Mouse (Mus musculus): ENCODE data around the gene Pi4k2a. TPM values are rescaled to one million over a fixed set of nuclear protein-coding genes. Genes with fewer than 3 reads are reported as not detected.

Pi4k2a gene
- polyA plus RNA-seq, 1 experiment from 2014 or later = 40.8 TPM

- ATAC-seq (ENCODE audit: low FRiP score, low TSS enrichment) (no peak), DNase-seq (no peak)
- 85% methylated on average over 6 of the region's 6 CpGs for WGBS
- no peaks in the 10 kb centered on the region for H3K36me3 ChIP-seq (ENCODE audit: control insufficient read depth, insufficient read depth, low read length)
- no peak overlapping the region for H3K27ac ChIP-seq (replicated peaks; ENCODE audit: low read depth, low read length)
- no peaks in the 10 kb centered on the region for H3K27me3 ChIP-seq (ENCODE audit: control insufficient read depth, insufficient read depth, low read length)
- no peaks in the 10 kb centered on the region for H3K9me3 ChIP-seq (ENCODE audit: control insufficient read depth, low read length)
- no peak overlapping the region for H3K9ac ChIP-seq (replicated peaks; ENCODE audit: low read length)
- no peak overlapping the region for H3K4me2 ChIP-seq (ENCODE audit: low read length)
- no peak overlapping the region for H3K4me3 ChIP-seq (replicated peaks; ENCODE audit: low read depth, low read length)
- no peaks in the 10 kb centered on the region for H3K4me1 ChIP-seq (ENCODE audit: control insufficient read depth, insufficient read depth, low read length)
Observed at GRCm38 (mm10) chr19:42056719-42057409, 33.4 kb upstream of the Pi4k2a start.

GRCm38 (mm10) chr19:42058426-42058825 is 31.8 kb upstream of the Pi4k2a start:
- Histone ChIP-seq H3K27me3 (ENCODE audit: control insufficient read depth, insufficient read depth, low read length) (no peaks in the 10 kb centered on the region), H3K4me2 (ENCODE audit: low read length) (no peak overlapping the region), H3K27ac (replicated peaks; ENCODE audit: low read depth, low read length) (no peak overlapping the region), H3K9me3 (ENCODE audit: control insufficient read depth, low read length) (no peaks in the 10 kb centered on the region), H3K36me3 (ENCODE audit: control insufficient read depth, insufficient read depth, low read length) (no peaks in the 10 kb centered on the region), H3K9ac (replicated peaks; ENCODE audit: low read length) (no peak overlapping the region), H3K4me1 (ENCODE audit: control insufficient read depth, insufficient read depth, low read length) (no peaks in the 10 kb centered on the region), H3K4me3 (replicated peaks; ENCODE audit: low read depth, low read length) (no peak overlapping the region)
- ATAC-seq (ENCODE audit: low FRiP score, low TSS enrichment) = no peak
- no peak for DNase-seq
- 75% methylated on average over 7 of the region's 7 CpGs for WGBS

GRCm38 (mm10) chr19:42061443-42061842 is 28.8 kb upstream of the Pi4k2a start:
- Histone ChIP-seq H3K4me1 (ENCODE audit: control insufficient read depth, insufficient read depth, low read length) (no peaks in the 10 kb centered on the region), H3K4me3 (replicated peaks; ENCODE audit: low read depth, low read length) (no peak overlapping the region), H3K4me2 (ENCODE audit: low read length) (no peak overlapping the region), H3K36me3 (ENCODE audit: control insufficient read depth, insufficient read depth, low read length) (no peaks in the 10 kb centered on the region), H3K27ac (replicated peaks; ENCODE audit: low read depth, low read length) (no peak overlapping the region), H3K9me3 (ENCODE audit: control insufficient read depth, low read length) (no peaks in the 10 kb centered on the region), H3K9ac (replicated peaks; ENCODE audit: low read length) (no peak overlapping the region), H3K27me3 (ENCODE audit: control insufficient read depth, insufficient read depth, low read length) (no peaks in the 10 kb centered on the region)
- 94% methylated on average over 7 of the region's 7 CpGs for WGBS
- ATAC-seq (ENCODE audit: low FRiP score, low TSS enrichment) (no peak), DNase-seq (no peak)

- H3K9me3 ChIP-seq (ENCODE audit: control insufficient read depth, low read length) = no peaks in the 10 kb centered on the region
- H3K36me3 ChIP-seq (ENCODE audit: control insufficient read depth, insufficient read depth, low read length) = 0 out of 2 replicates have a peak, but pooled peaks cover 6% of the 10 kb centered on the region
- H3K27me3 ChIP-seq (ENCODE audit: control insufficient read depth, insufficient read depth, low read length) = no peaks in the 10 kb centered on the region
- WGBS = 87% methylated on average over 11 of the region's 11 CpGs
- H3K4me3 ChIP-seq (replicated peaks; ENCODE audit: low read depth, low read length) = no peak overlapping the region
- no peak overlapping the region for H3K4me2 ChIP-seq (ENCODE audit: low read length)
- H3K4me1 ChIP-seq (ENCODE audit: control insufficient read depth, insufficient read depth, low read length) = no peaks in the 10 kb centered on the region
- DNase-seq = no peak
- H3K9ac ChIP-seq (replicated peaks; ENCODE audit: low read length) = no peak overlapping the region
- no peak for ATAC-seq (ENCODE audit: low FRiP score, low TSS enrichment)
- H3K27ac ChIP-seq (replicated peaks; ENCODE audit: low read depth, low read length) = no peak overlapping the region
Observed at GRCm38 (mm10) chr19:42068441-42069240, 21.6 kb upstream of the Pi4k2a start.

GRCm38 (mm10) chr19:42069241-42069525 is 21.1 kb upstream of the Pi4k2a start:
- Histone ChIP-seq H3K27me3 (ENCODE audit: control insufficient read depth, insufficient read depth, low read length) (no peaks in the 10 kb centered on the region), H3K4me3 (replicated peaks; ENCODE audit: low read depth, low read length) (no peak overlapping the region), H3K9ac (replicated peaks; ENCODE audit: low read length) (no peak overlapping the region), H3K27ac (replicated peaks; ENCODE audit: low read depth, low read length) (no peak overlapping the region), H3K36me3 (ENCODE audit: control insufficient read depth, insufficient read depth, low read length) (peaks cover 10% of the 10 kb centered on the region; the same call in 1 of the 2 replicates), H3K4me2 (ENCODE audit: low read length) (no peak overlapping the region), H3K4me1 (ENCODE audit: control insufficient read depth, insufficient read depth, low read length) (no peaks in the 10 kb centered on the region), H3K9me3 (ENCODE audit: control insufficient read depth, low read length) (no peaks in the 10 kb centered on the region)
- ATAC-seq (ENCODE audit: low FRiP score, low TSS enrichment) (no peak), DNase-seq (peak; percentile 67)
- WGBS = 51% methylated on average over 6 of the region's 6 CpGs

- no peaks in the 10 kb centered on the region for H3K27me3 ChIP-seq (ENCODE audit: control insufficient read depth, insufficient read depth, low read length)
- no peak overlapping the region for H3K4me3 ChIP-seq (replicated peaks; ENCODE audit: low read depth, low read length)
- ATAC-seq (ENCODE audit: low FRiP score, low TSS enrichment) (no peak), DNase-seq (no peak)
- H3K27ac ChIP-seq (replicated peaks; ENCODE audit: low read depth, low read length) = no peak overlapping the region
- no peak overlapping the region for H3K9ac ChIP-seq (replicated peaks; ENCODE audit: low read length)
- H3K4me1 ChIP-seq (ENCODE audit: control insufficient read depth, insufficient read depth, low read length) = no peaks in the 10 kb centered on the region
- H3K4me2 ChIP-seq (ENCODE audit: low read length) = no peak overlapping the region
- H3K9me3 ChIP-seq (ENCODE audit: control insufficient read depth, low read length) = no peaks in the 10 kb centered on the region
- peaks cover 30% of the 10 kb centered on the region for H3K36me3 ChIP-seq (ENCODE audit: control insufficient read depth, insufficient read depth, low read length)
- 82% methylated on average over 7 of the region's 7 CpGs for WGBS
Observed at GRCm38 (mm10) chr19:42071221-42071620, 19.0 kb upstream of the Pi4k2a start.

GRCm38 (mm10) chr19:42071886-42072608 is 18.2 kb upstream of the Pi4k2a start:
- Histone ChIP-seq H3K4me3 (replicated peaks; ENCODE audit: low read depth, low read length) (no peak overlapping the region), H3K27ac (replicated peaks; ENCODE audit: low read depth, low read length) (no peak overlapping the region)

GRCm38 (mm10) chr19:42072802-42073201 is 17.5 kb upstream of the Pi4k2a start:
- Histone ChIP-seq H3K36me3 (ENCODE audit: control insufficient read depth, insufficient read depth, low read length) (peaks cover 40% of the 10 kb centered on the region), H3K4me2 (ENCODE audit: low read length) (no peak overlapping the region), H3K4me3 (replicated peaks; ENCODE audit: low read depth, low read length) (no peak overlapping the region), H3K27me3 (ENCODE audit: control insufficient read depth, insufficient read depth, low read length) (no peaks in the 10 kb centered on the region), H3K9me3 (ENCODE audit: control insufficient read depth, low read length) (no peaks in the 10 kb centered on the region), H3K27ac (replicated peaks; ENCODE audit: low read depth, low read length) (no peak overlapping the region), H3K4me1 (ENCODE audit: control insufficient read depth, insufficient read depth, low read length) (no peaks in the 10 kb centered on the region), H3K9ac (replicated peaks; ENCODE audit: low read length) (no peak overlapping the region)
- ATAC-seq (ENCODE audit: low FRiP score, low TSS enrichment) (no peak), DNase-seq (no peak)
- 79% methylated on average over 7 of the region's 7 CpGs for WGBS

More at GRCm38 (mm10) chr19:42071886-42072608, 18.2 kb upstream of the Pi4k2a start:
- no peak overlapping the region for H3K4me2 ChIP-seq (ENCODE audit: low read length)
- H3K9me3 ChIP-seq (ENCODE audit: control insufficient read depth, low read length) = no peaks in the 10 kb centered on the region
- no peak for ATAC-seq (ENCODE audit: low FRiP score, low TSS enrichment)
- H3K36me3 ChIP-seq (ENCODE audit: control insufficient read depth, insufficient read depth, low read length) = peaks cover 36% of the 10 kb centered on the region
- 85% methylated on average over 15 of the region's 15 CpGs for WGBS
- no peaks in the 10 kb centered on the region for H3K27me3 ChIP-seq (ENCODE audit: control insufficient read depth, insufficient read depth, low read length)
- H3K4me1 ChIP-seq (ENCODE audit: control insufficient read depth, insufficient read depth, low read length) = no peaks in the 10 kb centered on the region
- DNase-seq = no peak
- H3K9ac ChIP-seq (replicated peaks; ENCODE audit: low read length) = no peak overlapping the region

All from midbrain, embryonic 14.5 days (tissue).